In the genomic region with DNA sequence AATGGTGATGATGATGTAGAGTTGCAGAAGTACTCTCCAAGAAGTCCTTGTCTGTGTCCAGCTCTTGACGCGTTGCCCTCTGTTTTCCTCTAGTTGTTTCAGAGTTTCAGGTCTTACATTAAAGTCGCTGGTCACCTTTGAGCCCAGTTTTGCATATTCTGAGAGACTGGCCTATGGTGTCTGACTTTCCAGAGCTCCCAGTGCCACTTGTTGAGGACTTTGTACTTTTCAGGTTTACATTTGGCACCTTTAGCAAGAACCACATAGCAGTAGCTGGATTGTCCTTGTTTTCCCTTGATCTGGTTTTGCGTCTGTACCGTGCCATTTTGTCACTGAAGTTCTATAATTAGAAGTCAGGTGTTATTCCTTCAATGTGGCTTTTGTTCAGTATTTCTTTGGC, we compare ENCODE assay signal across 26 mouse cellular contexts. TPM values are rescaled to one million over a fixed set of nuclear protein-coding genes. Genes with fewer than 3 reads are reported as not detected.
"Had no signal": no experiment of that assay in that cellular context is flagged by ENCODE, and none has a peak within 500 bp of the region (broad histone marks: within the 10 kb centered on the region; RNA-seq: fewer than 3 reads in every experiment).

No protein-coding gene starts in this region.

- H3K4me3 ChIP-seq: left cerebral cortex, adult 2 months; liver, embryonic 15.5 days; midbrain, embryonic 12.5 days; midbrain, embryonic 15.5 days; neural tube, embryonic 13.5 days; stomach, embryonic 15.5 days had no signal

- H3K4me1 ChIP-seq: liver, embryonic 15.5 days; midbrain, embryonic 12.5 days; midbrain, embryonic 15.5 days; neural tube, embryonic 13.5 days; stomach, embryonic 15.5 days had no signal

- DNase-seq: kidney, adult 2 months; kidney, postnatal 36 days; layer of hippocampus, postnatal 36 days; lung, embryonic 14.5 days; retina, postnatal 1 day; right cerebral cortex, postnatal 25 days; spleen, adult 18-20 months; thymus, adult 18-20 months; thymus, postnatal 36 days had no signal

- H3K27me3 ChIP-seq: liver, embryonic 15.5 days; midbrain, embryonic 12.5 days; midbrain, embryonic 15.5 days; neural tube, embryonic 13.5 days; stomach, embryonic 15.5 days had no signal

- H3K4me2 ChIP-seq: liver, embryonic 15.5 days; lung, embryonic 14.5 days; midbrain, embryonic 12.5 days; midbrain, embryonic 15.5 days; neural tube, embryonic 13.5 days; stomach, embryonic 15.5 days had no signal

- H3K9ac ChIP-seq: liver, embryonic 15.5 days; lung, embryonic 14.5 days; midbrain, embryonic 12.5 days; midbrain, embryonic 15.5 days; neural tube, embryonic 13.5 days; stomach, embryonic 15.5 days had no signal

- H3K36me3 ChIP-seq: liver, embryonic 15.5 days; midbrain, embryonic 12.5 days; midbrain, embryonic 15.5 days; neural tube, embryonic 13.5 days; stomach, embryonic 15.5 days had no signal

- H3K27ac ChIP-seq: kidney, postnatal 0 days; left cerebral cortex, adult 2 months; liver, embryonic 15.5 days; macrophage; midbrain, embryonic 12.5 days; midbrain, embryonic 15.5 days; neural tube, embryonic 13.5 days; stomach, embryonic 15.5 days had no signal

- H3K9me3 ChIP-seq: liver, embryonic 15.5 days; midbrain, embryonic 12.5 days; midbrain, embryonic 15.5 days; stomach, embryonic 15.5 days had no signal

- ATAC-seq: intestine, embryonic 16.5 days; lung, postnatal 0 days; midbrain, embryonic 15.5 days had no signal

RNA-seq across cellular contexts. Expression of a gene that starts 27.6 kb away (rescaled TPM):
- total RNA-seq: layer of hippocampus, adult 8-10 months; layer of hippocampus, postnatal 10 days; layer of hippocampus, postnatal 36 days; left cerebral cortex, adult 2 months; left cerebral cortex, postnatal 10 days; left cerebral cortex, postnatal 36 days; neutrophil, adult 5-6 weeks had no signal
- polyA plus RNA-seq: intestine, embryonic 16.5 days; kidney, embryonic 14.5 days; limb, embryonic 11.5 days; liver, embryonic 15.5 days; lung, embryonic 14.5 days; lung, postnatal 0 days; macrophage; midbrain, embryonic 12.5 days; midbrain, embryonic 15.5 days; neural tube, embryonic 13.5 days; stomach, embryonic 15.5 days had no signal
